Mouse (Mus musculus) midbrain, embryonic 10.5 days (tissue): ENCODE measurements around the gene Dynll1. TPM values are rescaled to one million over a fixed set of nuclear protein-coding genes. Genes with fewer than 3 reads are reported as not detected.

ENCODE experiments used
- DNase-seq: peaks from one replicate; pipeline ENCODE4 v3.0.0-alpha.2; 2017; ENCODE audit warnings: low spot score
- H3K27ac ChIP-seq: fragments of 300-500 bp; sonication (generic); replicated peaks from 2 replicates; pipeline ENCODE4 v1.5.1; 2016; ENCODE audit warnings: mild to moderate bottlenecking
- H3K27me3 ChIP-seq: fragments of 300-500 bp; sonication (generic); 2 replicates; pipeline ENCODE4 v1.6.1; 2016; ENCODE audit warnings: low read depth, mild to moderate bottlenecking; ENCODE audit not compliant: poor library complexity, severe bottlenecking
- H3K36me3 ChIP-seq: fragments of 300-500 bp; sonication (generic); 2 replicates; pipeline ENCODE4 v1.6.1; 2016; ENCODE audit warnings: mild to moderate bottlenecking, moderate library complexity
- H3K4me1 ChIP-seq: fragments of 300-500 bp; sonication (generic); 2 replicates; pipeline ENCODE4 v1.6.1; 2016
- H3K4me3 ChIP-seq: fragments of 300-500 bp; sonication (generic); 2 replicates; pipeline ENCODE4 v1.5.1; 2016; ENCODE audit warnings: mild to moderate bottlenecking, moderate library complexity
- H3K9me3 ChIP-seq: fragments of 300-500 bp; sonication (generic); replicated peaks from 2 replicates; pipeline ENCODE4 v1.6.1; 2016; ENCODE audit warnings: mild to moderate bottlenecking
- WGBS: fragments of 180-500 bp; shearing (Covaris S2); methylation state at CpG from one replicate; pipeline ENCODE4 v1.1.7; 2016; 5-methylcytosine and 5-hydroxymethylcytosine counted together
- polyA plus RNA-seq: library from polyadenylated mRNA; unstranded; fragments of >200 nt; fragmentation: Nextera tagmentation; extraction: Ambion mirVana; gene quantifications from 2 replicates; pipeline ENCODE4 v1.2.1, GENCODE M21; 2016

The Dynll1 gene
- polyA plus RNA-seq, 1 experiment from 2014 or later, result 1,767 TPM

DNA sequence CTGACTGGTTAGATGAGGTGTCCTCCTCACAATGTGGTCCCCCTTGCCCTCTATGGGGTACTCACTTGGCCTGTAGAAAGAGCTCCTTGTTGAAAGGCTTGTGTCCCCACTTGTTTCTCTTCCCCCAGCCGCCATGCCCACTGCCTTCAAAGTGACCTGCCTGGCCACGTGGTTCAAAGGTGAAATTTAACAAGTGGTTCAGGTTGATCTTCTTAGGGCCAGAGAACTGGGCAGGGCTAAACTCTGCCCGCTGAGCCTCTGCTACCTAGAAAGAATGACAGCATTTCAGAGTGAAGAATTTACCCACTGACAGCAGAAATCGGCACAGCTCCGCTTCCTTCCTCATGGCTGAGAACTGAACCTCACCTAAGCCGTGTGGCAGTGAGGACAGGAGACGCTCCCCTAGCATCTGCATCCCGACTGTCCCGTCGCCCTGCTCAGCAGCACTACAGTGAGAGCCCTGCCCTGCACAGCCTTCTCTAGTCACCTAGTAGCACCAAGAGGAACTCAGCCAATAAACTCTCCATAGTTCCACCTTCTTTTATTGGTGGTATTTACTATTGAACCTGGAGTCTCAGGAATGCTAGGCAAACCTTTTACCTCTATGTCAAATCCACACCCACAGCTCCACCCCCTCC, 43.8 kb downstream of the Dynll1 start:
- H3K27ac ChIP-seq, result no peak overlapping the region
- no peaks in the 10 kb centered on the region for H3K27me3 ChIP-seq
- H3K9me3 ChIP-seq, result no peaks in the 10 kb centered on the region
- 92% methylated on average over 10 of the region's 10 CpGs for WGBS
- H3K4me3 ChIP-seq, result no peak overlapping the region
- H3K4me1 ChIP-seq, result no peaks in the 10 kb centered on the region
- no peak for DNase-seq
- peaks cover 63% of the 10 kb centered on the region for H3K36me3 ChIP-seq

- H3K36me3 ChIP-seq, result peaks cover 75% of the 10 kb centered on the region
- H3K27ac ChIP-seq, result no peak overlapping the region
- no peak for DNase-seq
- WGBS, result 82% methylated on average over 1 of the region's 1 CpGs
- no peaks in the 10 kb centered on the region for H3K9me3 ChIP-seq
- H3K4me1 ChIP-seq, result no peaks in the 10 kb centered on the region
- H3K27me3 ChIP-seq, result no peaks in the 10 kb centered on the region
- no peak overlapping the region for H3K4me3 ChIP-seq
These were observed 45.3 kb downstream of the Dynll1 start for GRCm38 (mm10) chr5:115255472-115255871.

Other genes with a start within 250 kb of the Dynll1 start
- gene Gm10401, start 202.7 kb downstream of the Dynll1 start, polyA plus RNA-seq, result 23.5 and 25.4 TPM in 2 replicates
- 60.0 and 65.2 TPM in 2 replicates for gene Acads, start 181.7 kb downstream of the Dynll1 start, polyA plus RNA-seq
- gene Unc119b, start 166.0 kb downstream of the Dynll1 start, polyA plus RNA-seq, result 66.7 and 68.7 TPM in 2 replicates
- gene Mlec, start 142.8 kb downstream of the Dynll1 start, polyA plus RNA-seq, result 56.5 and 69.5 TPM in 2 replicates
- gene Cabp1, start 106.6 kb downstream of the Dynll1 start, polyA plus RNA-seq, result 1.2 and 1.3 TPM in 2 replicates
- gene Pop5, start 65.2 kb downstream of the Dynll1 start, polyA plus RNA-seq, result 104 and 113 TPM in 2 replicates
- 133 and 134 TPM in 2 replicates for gene Rnf10, start 28.1 kb downstream of the Dynll1 start, polyA plus RNA-seq
- gene Coq5, start 21.3 kb downstream of the Dynll1 start, polyA plus RNA-seq, result 57.3 and 61.1 TPM in 2 replicates
- gene Srsf9, start 26.2 kb upstream of the Dynll1 start, polyA plus RNA-seq, result 396 and 421 TPM in 2 replicates
- 36.9 and 41.3 TPM in 2 replicates for gene Gatc, start 40.2 kb upstream of the Dynll1 start, polyA plus RNA-seq
- 56.4 and 60.8 TPM in 2 replicates for gene Triap1, start 40.2 kb upstream of the Dynll1 start, polyA plus RNA-seq
- 861 and 874 TPM in 2 replicates for gene Cox6a1, start 48.0 kb upstream of the Dynll1 start, polyA plus RNA-seq
- gene Msi1, start 128.6 kb upstream of the Dynll1 start, polyA plus RNA-seq, result 190 and 232 TPM in 2 replicates
- gene Pla2g1b, start 165.3 kb upstream of the Dynll1 start, polyA plus RNA-seq, result 0.41 and 0.62 TPM in 2 replicates
- 15.2 and 17.0 TPM in 2 replicates for gene Sirt4, start 183.7 kb upstream of the Dynll1 start, polyA plus RNA-seq
- gene Pxn, start 205.7 kb upstream of the Dynll1 start, polyA plus RNA-seq, result 27.9 and 28.9 TPM in 2 replicates